Mouse (Mus musculus) cerebellum, adult 9-10 months (tissue): ENCODE measurements at regions not wholly inside any gene's neighbourhood (a gene's known extent, or its start where the extent isn't known, plus 50 kb on each side); places are given as distances from the start of the nearest gene placed in this dataset.

Source experiments
- DNase-seq: peaks from one replicate; pipeline ENCODE4 v3.0.0; 2022

GRCm38 (mm10) chr8:82265745-82266144 is 137.3 kb downstream of the Il15 start:
- DNase-seq, result no peak

GRCm38 (mm10) chr8:82262196-82262595 is 140.8 kb downstream of the Il15 start:
- no peak for DNase-seq

GRCm38 (mm10) chr8:82260613-82261012 is 142.4 kb downstream of the Il15 start:
- DNase-seq, result no peak

- no peak for DNase-seq
Measured at GRCm38 (mm10) chr8:82255815-82256214, 147.2 kb downstream of the Il15 start.

GRCm38 (mm10) chr8:82252406-82252805 is 150.6 kb downstream of the Il15 start:
- no peak for DNase-seq

GRCm38 (mm10) chr8:82249841-82250577 is 153.0 kb downstream of the Il15 start:
- DNase-seq, result no peak

- no peak for DNase-seq
Measured at GRCm38 (mm10) chr8:82244076-82244475, 158.9 kb downstream of the Il15 start.

GRCm38 (mm10) chr8:82229883-82230282 is 173.1 kb downstream of the Il15 start:
- no peak for DNase-seq

GRCm38 (mm10) chr8:82201746-82202145 is 201.3 kb downstream of the Il15 start:
- DNase-seq, result no peak

GRCm38 (mm10) chr8:82200176-82200575 is 202.8 kb downstream of the Il15 start:
- DNase-seq, result no peak

GRCm38 (mm10) chr8:82196504-82196903 is 206.5 kb downstream of the Il15 start:
- peak; percentile 14 for DNase-seq

GRCm38 (mm10) chr8:82195112-82195511 is 207.9 kb downstream of the Il15 start:
- DNase-seq, result no peak

GRCm38 (mm10) chr8:82191011-82191410 is 212.0 kb downstream of the Il15 start:
- no peak for DNase-seq

- peak; percentile 4 for DNase-seq
Measured at GRCm38 (mm10) chr8:82187138-82187880, 215.7 kb downstream of the Il15 start.

GRCm38 (mm10) chr8:82184022-82184421 is 219.0 kb downstream of the Il15 start:
- no peak for DNase-seq
